Mouse (Mus musculus): ENCODE results near the gene Ifi202b.
"Not testable (repeated sequence)": the region's sequence is repeated elsewhere in the genome, so short reads cannot be mapped to it uniquely, and the experiment has no call there.

Gene Ifi202b

GRCm38 (mm10) chr1:173982694-173983305 is at the start of gene Ifi202b:
Gene Ifi202b, minus strand, starts transcription at chr1:173982744.
- DNase-seq (ENCODE audit: low spot score in 2 of 2), result not testable (repeated sequence)

- peak; percentile 68 to 71 for DNase-seq (ENCODE audit: low spot score in 2 of 2)
Measured at GRCm38 (mm10) chr1:174031698-174032097, 49.2 kb upstream of the Ifi202b start, which contains the start of gene Ifi205. Gene Ifi205, minus strand, starts transcription at chr1:174031810.

GRCm38 (mm10) chr1:174007050-174007449 is 24.5 kb upstream of the Ifi202b start:
- DNase-seq (ENCODE audit: low spot score in 2 of 2), result not testable (repeated sequence)

GRCm38 (mm10) chr1:174004352-174005109 is 22.0 kb upstream of the Ifi202b start:
- not testable (repeated sequence) for DNase-seq (ENCODE audit: low spot score in 2 of 2)

GRCm38 (mm10) chr1:173995003-173995402 is 12.5 kb upstream of the Ifi202b start:
- DNase-seq (ENCODE audit: low spot score in 2 of 2), result no peak

GRCm38 (mm10) chr1:173981038-173981437 is 1.5 kb downstream of the Ifi202b start:
- DNase-seq (ENCODE audit: low spot score in 2 of 2), result peak in 1 of 2 experiments; percentile 1

GRCm38 (mm10) chr1:173977622-173978021 is 4.9 kb downstream of the Ifi202b start:
- DNase-seq (ENCODE audit: low spot score in 2 of 2), result no peak

GRCm38 (mm10) chr1:173973111-173973510 is 9.4 kb downstream of the Ifi202b start:
- peak; percentile 12 to 34 for DNase-seq (ENCODE audit: low spot score in 2 of 2)

- DNase-seq (ENCODE audit: low spot score in 2 of 2), result peak in 1 of 2 experiments; percentile 12
Measured at GRCm38 (mm10) chr1:173961491-173961890, 21.1 kb downstream of the Ifi202b start.

GRCm38 (mm10) chr1:173959998-173960397 is 22.5 kb downstream of the Ifi202b start:
- DNase-seq (ENCODE audit: low spot score in 2 of 2), result not testable (repeated sequence)

- DNase-seq (ENCODE audit: low spot score in 2 of 2), result not testable (repeated sequence)
Measured at GRCm38 (mm10) chr1:173955839-173956527, 26.6 kb downstream of the Ifi202b start.

GRCm38 (mm10) chr1:173955071-173955796 is 27.3 kb downstream of the Ifi202b start:
- no peak for DNase-seq (ENCODE audit: low spot score in 2 of 2)

GRCm38 (mm10) chr1:173953563-173953962 is 29.0 kb downstream of the Ifi202b start:
- DNase-seq (ENCODE audit: low spot score in 2 of 2), result no peak

GRCm38 (mm10) chr1:173949044-173949443 is 33.5 kb downstream of the Ifi202b start:
- not testable (repeated sequence) for DNase-seq (ENCODE audit: low spot score in 2 of 2)

GRCm38 (mm10) chr1:173942780-173943066 is 39.8 kb downstream of the Ifi202b start:
- DNase-seq (ENCODE audit: low spot score in 2 of 2), result not testable (repeated sequence)

GRCm38 (mm10) chr1:173941924-173942779 is 40.4 kb downstream of the Ifi202b start, which contains the start of the genes Mndal and Ifi203:
Gene Mndal, minus strand, starts transcription at chr1:173942491.
Gene Ifi203, minus strand, starts transcription at chr1:173942672.
- peak; percentile 22 to 48 for DNase-seq (ENCODE audit: low spot score in 2 of 2)

- DNase-seq (ENCODE audit: low spot score in 2 of 2), result not testable (repeated sequence)
Measured at GRCm38 (mm10) chr1:173941522-173941921, 41.0 kb downstream of the Ifi202b start.

- not testable (repeated sequence) for DNase-seq (ENCODE audit: low spot score in 2 of 2)
Measured at GRCm38 (mm10) chr1:173919279-173919678, 63.3 kb downstream of the Ifi202b start.

- no peak for DNase-seq (ENCODE audit: low spot score in 2 of 2)
Measured at GRCm38 (mm10) chr1:173914559-173914958, 68.0 kb downstream of the Ifi202b start.

- DNase-seq (ENCODE audit: low spot score in 2 of 2), result not testable (repeated sequence)
Measured at GRCm38 (mm10) chr1:173913256-173913791, 69.2 kb downstream of the Ifi202b start.
